Mouse (Mus musculus): Measurements from ENCODE around the gene Wdr75. TPM values are rescaled to one million over a fixed set of nuclear protein-coding genes. Genes with fewer than 3 reads are reported as not detected.

Wdr75 gene
- polyA plus RNA-seq, 1 experiment, result 34.5 TPM

GRCm38 (mm10) chr1:45865316-45865715, 70.3 kb downstream of the Wdr75 start:
- Histone ChIP-seq H3K36me3 (ENCODE audit: control insufficient read depth, insufficient read depth, low read length) (no peaks in the 10 kb centered on the region), H3K27me3 (ENCODE audit: control insufficient read depth, insufficient read depth, low read length) (no peaks in the 10 kb centered on the region), H3K4me3 (ENCODE audit: control insufficient read depth, low read depth, low read length) (no peak overlapping the region), H3K27ac (ENCODE audit: control insufficient read depth, insufficient read depth, low read depth, low read length) (no peak overlapping the region), H3K4me1 (ENCODE audit: control insufficient read depth, insufficient read depth, low read length) (no peaks in the 10 kb centered on the region)
- TF ChIP-seq POLR2A (IDR thresholded peaks at IDR 0.05; ENCODE audit: control insufficient read depth, low read depth, low read length) (no peak), CTCF (IDR thresholded peaks at IDR 0.05; ENCODE audit: control insufficient read depth, insufficient read depth, insufficient replicate concordance, low read depth, low read length) (no peak)

GRCm38 (mm10) chr1:45865727-45866126, 70.8 kb downstream of the Wdr75 start:
- TF ChIP-seq POLR2A (IDR thresholded peaks at IDR 0.05; ENCODE audit: control insufficient read depth, low read depth, low read length) (no peak), CTCF (IDR thresholded peaks at IDR 0.05; ENCODE audit: control insufficient read depth, insufficient read depth, insufficient replicate concordance, low read depth, low read length) (no peak)
- H3K4me1 ChIP-seq (ENCODE audit: control insufficient read depth, insufficient read depth, low read length), result no peaks in the 10 kb centered on the region
- H3K27me3 ChIP-seq (ENCODE audit: control insufficient read depth, insufficient read depth, low read length), result no peaks in the 10 kb centered on the region
- H3K27ac ChIP-seq (ENCODE audit: control insufficient read depth, insufficient read depth, low read depth, low read length), result no peak overlapping the region
- no peaks in the 10 kb centered on the region for H3K36me3 ChIP-seq (ENCODE audit: control insufficient read depth, insufficient read depth, low read length)
- no peak overlapping the region for H3K4me3 ChIP-seq (ENCODE audit: control insufficient read depth, low read depth, low read length)

DNA sequence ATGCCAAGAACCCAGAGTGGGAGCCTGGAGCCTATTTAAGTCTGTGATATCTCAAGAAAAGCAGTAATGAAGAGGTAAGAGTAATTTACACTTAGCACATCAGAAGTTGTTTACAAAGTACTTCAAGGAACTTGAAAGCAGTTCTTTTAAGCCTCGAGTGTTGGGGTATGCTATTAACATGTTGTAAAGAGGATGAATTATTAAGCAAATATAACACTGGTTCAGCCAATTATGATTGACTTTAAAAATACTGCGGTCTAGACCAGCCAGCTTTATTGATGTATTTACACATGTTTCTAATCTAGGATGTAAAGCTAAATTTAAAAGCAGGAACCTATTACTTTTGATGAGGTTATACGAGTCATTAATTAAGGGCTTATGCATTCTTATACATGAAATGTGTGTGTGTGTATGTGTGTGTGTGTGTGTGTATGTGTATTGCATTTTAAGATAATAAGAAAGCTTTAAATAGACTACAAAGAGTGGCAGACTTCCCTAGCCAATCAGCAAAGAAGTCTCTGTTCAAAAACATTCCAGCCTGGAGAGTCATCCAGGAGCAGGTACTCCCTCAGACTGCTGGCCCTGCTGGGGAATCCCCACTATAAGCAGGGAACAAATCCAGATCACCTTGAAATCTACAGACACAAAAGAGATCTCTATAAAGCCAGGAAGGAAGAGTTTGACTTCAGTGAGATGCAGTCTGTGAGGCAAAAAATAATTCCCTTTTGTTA, 71.5 kb downstream of the Wdr75 start:
- no peak overlapping the region for H3K4me3 ChIP-seq (ENCODE audit: control insufficient read depth, low read depth, low read length)
- H3K27ac ChIP-seq (ENCODE audit: control insufficient read depth, insufficient read depth, low read depth, low read length), result no peak overlapping the region
- no peaks in the 10 kb centered on the region for H3K4me1 ChIP-seq (ENCODE audit: control insufficient read depth, insufficient read depth, low read length)
- no peak for TF ChIP-seq POLR2A (IDR thresholded peaks at IDR 0.05; ENCODE audit: control insufficient read depth, low read depth, low read length)
- TF ChIP-seq CTCF (IDR thresholded peaks at IDR 0.05; ENCODE audit: control insufficient read depth, insufficient read depth, insufficient replicate concordance, low read depth, low read length), result no peak
- no peaks in the 10 kb centered on the region for H3K36me3 ChIP-seq (ENCODE audit: control insufficient read depth, insufficient read depth, low read length)
- H3K27me3 ChIP-seq (ENCODE audit: control insufficient read depth, insufficient read depth, low read length), result no peaks in the 10 kb centered on the region

GRCm38 (mm10) chr1:45868050-45868449, 73.1 kb downstream of the Wdr75 start:
- Histone ChIP-seq H3K27ac (ENCODE audit: control insufficient read depth, insufficient read depth, low read depth, low read length) (no peak overlapping the region), H3K36me3 (ENCODE audit: control insufficient read depth, insufficient read depth, low read length) (no peaks in the 10 kb centered on the region), H3K27me3 (ENCODE audit: control insufficient read depth, insufficient read depth, low read length) (no peaks in the 10 kb centered on the region), H3K4me1 (ENCODE audit: control insufficient read depth, insufficient read depth, low read length) (no peaks in the 10 kb centered on the region), H3K4me3 (ENCODE audit: control insufficient read depth, low read depth, low read length) (no peak overlapping the region)
- TF ChIP-seq POLR2A (IDR thresholded peaks at IDR 0.05; ENCODE audit: control insufficient read depth, low read depth, low read length), result no peak
- no peak for TF ChIP-seq CTCF (IDR thresholded peaks at IDR 0.05; ENCODE audit: control insufficient read depth, insufficient read depth, insufficient replicate concordance, low read depth, low read length)

DNA sequence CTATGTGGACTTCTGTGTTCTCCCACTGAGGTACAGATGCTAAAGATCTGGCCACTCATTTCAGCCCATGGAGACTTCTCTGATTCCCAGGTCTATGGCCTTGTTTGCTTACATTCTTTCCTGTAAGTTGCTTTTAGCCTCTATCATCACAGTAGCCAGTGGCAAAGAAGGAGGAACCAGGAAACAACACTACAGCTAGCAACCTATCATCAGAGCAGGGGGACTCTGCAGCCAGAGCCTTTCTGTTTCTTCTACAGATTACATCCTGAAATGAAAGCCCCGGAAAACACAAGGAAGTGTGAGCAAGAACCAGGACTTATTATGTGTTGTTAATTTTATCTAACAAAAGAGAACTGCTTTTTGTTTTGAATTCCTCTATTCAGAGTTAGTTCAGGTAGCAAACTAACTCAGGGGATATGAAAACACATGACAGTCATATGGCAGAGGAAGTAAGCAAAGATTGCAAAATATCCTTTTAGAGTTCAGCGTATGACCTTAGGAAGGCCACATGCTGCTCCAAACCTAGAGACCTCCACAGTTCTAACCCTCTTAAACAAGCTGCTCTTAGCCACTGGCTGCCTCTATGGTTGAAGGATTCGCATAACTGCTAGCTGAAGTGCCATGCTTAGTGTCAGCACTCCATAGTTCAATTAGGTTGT, 73.6 kb downstream of the Wdr75 start:
- TF ChIP-seq POLR2A (IDR thresholded peaks at IDR 0.05; ENCODE audit: control insufficient read depth, low read depth, low read length) (no peak), CTCF (IDR thresholded peaks at IDR 0.05; ENCODE audit: control insufficient read depth, insufficient read depth, insufficient replicate concordance, low read depth, low read length) (no peak)
- Histone ChIP-seq H3K27ac (ENCODE audit: control insufficient read depth, insufficient read depth, low read depth, low read length) (no peak overlapping the region), H3K4me3 (ENCODE audit: control insufficient read depth, low read depth, low read length) (no peak overlapping the region), H3K4me1 (ENCODE audit: control insufficient read depth, insufficient read depth, low read length) (no peaks in the 10 kb centered on the region), H3K27me3 (ENCODE audit: control insufficient read depth, insufficient read depth, low read length) (no peaks in the 10 kb centered on the region), H3K36me3 (ENCODE audit: control insufficient read depth, insufficient read depth, low read length) (no peaks in the 10 kb centered on the region)

Other genes with a start within 250 kb of the Wdr75 start
- not detected in 2 replicates for gene Gm5269, start 95.1 kb downstream of the Wdr75 start, polyA plus RNA-seq (2012; rRNA removed)
- gene Slc40a1, start 131.4 kb downstream of the Wdr75 start, polyA plus RNA-seq (2012; rRNA removed), result 0.52 and 0.84 TPM in 2 replicates

All from testis, adult 2 months (tissue).